Mouse (Mus musculus) 3134 (cell line): ENCODE data around the gene Grip1.

Experiments used
- DNase-seq: peaks from one replicate; pipeline ENCODE4 v3.0.0-alpha.2; 2011; ENCODE audit warnings: low spot score; ENCODE audit not compliant: insufficient read length; ENCODE audit errors: extremely low read depth

The Grip1 gene

GRCm38 (mm10) chr10:119906869-119907268 is 453.2 kb downstream of the Grip1 start:
- no peak for DNase-seq

- no peak for DNase-seq
These were observed 464.4 kb downstream of the Grip1 start for GRCm38 (mm10) chr10:119917995-119918394.

- DNase-seq = no peak
These were observed 474.3 kb downstream of the Grip1 start for GRCm38 (mm10) chr10:119927963-119928362.

- no peak for DNase-seq
These were observed 475.3 kb downstream of the Grip1 start for GRCm38 (mm10) chr10:119928921-119929320.

- no peak for DNase-seq
These were observed 479.2 kb downstream of the Grip1 start for GRCm38 (mm10) chr10:119932794-119933193.

GRCm38 (mm10) chr10:119933362-119933761 is 479.7 kb downstream of the Grip1 start:
- DNase-seq = no peak

GRCm38 (mm10) chr10:119935231-119935630 is 481.6 kb downstream of the Grip1 start:
- no peak for DNase-seq

DNA sequence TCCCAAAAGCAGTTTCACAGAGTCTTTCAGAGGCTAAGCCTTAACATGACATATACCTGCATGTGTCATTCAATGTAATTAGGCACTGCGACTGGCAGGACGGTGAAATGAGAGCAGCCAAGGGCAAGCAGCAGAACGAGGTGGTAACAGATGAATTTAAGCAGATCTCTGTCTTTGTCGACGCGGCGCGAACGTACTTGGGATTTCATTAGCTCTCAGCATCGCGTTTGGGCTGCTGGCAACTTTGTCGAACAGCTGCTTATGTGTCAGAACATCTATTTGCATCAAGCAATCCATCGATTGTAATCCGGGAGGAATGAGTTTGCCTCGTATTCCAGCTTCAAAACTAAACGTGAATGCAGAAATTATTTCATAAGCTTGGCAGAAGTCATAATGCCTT is 483.9 kb downstream of the Grip1 start:
- DNase-seq = no peak

DNA sequence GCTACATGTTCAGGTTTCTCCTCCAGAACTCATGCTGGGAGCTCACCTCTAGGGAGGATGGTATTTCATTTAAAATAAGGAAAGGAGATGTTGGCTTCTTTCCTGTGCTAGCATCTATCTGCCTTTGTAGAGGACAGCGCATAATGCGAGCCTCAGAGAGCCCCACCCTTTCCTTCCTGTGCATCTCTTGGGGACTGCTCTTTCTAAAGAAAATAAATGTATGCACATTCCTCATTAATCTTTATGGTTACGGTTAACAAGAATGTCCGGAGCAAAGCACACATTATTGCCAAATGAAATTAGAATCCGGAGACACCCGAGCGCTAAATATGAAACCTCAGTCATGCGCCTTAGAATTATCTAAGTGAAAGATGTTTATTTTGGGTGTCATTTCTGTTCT is 490.3 kb downstream of the Grip1 start:
- DNase-seq = no peak

DNA sequence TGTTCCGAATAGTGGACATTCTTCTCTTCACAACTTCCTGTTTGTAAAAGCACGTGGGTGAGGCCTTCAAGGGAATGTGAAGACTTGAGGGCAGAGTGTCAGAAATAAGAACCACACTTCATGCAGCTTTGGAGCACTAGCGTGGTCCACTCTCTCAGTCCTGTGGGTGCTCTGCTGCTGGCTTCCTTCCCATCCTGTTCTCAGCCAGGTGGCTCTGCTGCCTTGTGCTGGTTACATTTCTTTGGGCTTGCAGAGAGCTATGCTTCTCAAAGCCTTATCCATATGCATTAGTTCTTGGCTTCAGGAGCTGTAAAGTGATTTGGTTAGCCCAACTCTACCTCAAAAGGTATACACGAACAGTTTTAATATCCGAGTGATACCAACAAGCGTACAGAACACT is 497.8 kb downstream of the Grip1 start:
- no peak for DNase-seq

- no peak for DNase-seq
These were observed 503.8 kb downstream of the Grip1 start for GRCm38 (mm10) chr10:119957260-119957955.

DNA sequence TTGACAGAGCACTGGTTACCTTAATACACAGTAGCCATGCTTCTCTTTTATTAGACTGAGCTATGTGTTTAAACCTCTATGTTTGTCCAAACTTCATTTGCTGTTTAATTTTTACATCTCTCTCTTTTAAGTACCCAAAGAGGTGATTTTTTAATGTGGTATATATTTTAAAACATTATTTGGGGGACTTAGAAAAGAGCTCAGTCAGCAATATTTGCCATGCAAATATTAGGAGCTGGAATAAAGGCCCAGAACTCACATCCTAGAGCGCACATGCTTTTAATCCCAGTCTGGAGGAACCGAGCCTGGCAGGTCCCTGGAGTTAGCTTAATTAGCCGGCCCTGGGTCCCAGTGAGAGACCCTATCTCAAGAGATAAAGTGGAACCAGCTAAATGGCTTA is 507.3 kb downstream of the Grip1 start:
- no peak for DNase-seq

DNA sequence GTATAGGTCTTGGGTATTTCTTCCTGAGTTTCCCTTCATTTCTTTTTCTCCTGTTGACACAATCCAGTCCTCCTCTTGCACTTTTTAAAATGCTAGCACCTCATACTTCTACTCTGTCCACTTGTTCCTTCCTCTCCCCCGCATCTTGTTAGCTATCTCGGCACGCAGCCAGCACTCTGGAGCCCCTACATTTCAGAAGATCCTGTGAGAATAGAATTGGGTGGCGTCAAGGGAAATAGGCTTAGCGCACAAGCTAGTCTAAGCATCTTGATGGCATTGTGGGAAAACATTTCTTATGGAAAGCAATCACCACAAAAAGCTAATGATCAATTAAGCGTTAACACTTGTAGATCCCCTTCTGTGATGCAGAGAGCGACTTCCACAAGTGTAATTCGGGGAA is 512.7 kb downstream of the Grip1 start:
- no peak for DNase-seq

DNA sequence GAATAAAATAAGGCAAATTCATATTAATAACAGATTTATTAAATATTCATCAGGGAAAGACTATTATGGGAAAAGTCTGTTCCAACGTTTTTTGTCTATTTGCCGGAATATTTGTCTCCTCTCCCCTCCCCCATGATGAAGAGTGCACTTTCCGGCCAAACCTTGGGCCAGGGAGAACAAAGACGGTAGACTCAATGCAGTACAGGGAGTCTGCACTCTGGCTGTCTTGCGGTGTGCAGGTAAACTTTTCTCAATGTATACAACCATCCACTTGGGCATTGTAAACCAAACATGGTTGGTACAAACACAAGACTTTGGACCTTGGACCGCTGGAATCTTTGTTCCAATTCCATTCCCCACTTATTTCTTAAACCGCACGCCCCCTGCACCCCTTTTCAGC is 525.8 kb downstream of the Grip1 start:
- DNase-seq = no peak

DNA sequence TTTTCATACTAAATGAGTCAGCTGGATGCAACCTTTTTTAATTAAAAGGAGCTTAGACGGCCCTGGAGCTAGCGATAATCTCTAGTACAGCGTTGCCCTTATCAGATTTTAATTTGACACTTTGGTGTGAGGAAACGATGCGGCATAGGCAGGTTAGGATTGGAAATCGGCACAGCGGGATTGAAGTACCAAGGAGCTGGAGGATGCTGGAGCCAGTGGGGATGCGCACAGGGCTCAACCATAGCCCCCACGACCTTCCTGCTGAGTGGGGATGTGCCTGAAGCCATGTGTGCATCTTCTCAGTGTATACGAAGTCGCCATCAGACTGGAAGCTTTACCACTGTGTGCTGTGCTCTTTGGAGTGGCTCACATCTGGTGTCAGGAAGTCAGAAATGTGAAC is 526.4 kb downstream of the Grip1 start:
- DNase-seq = no peak

DNA sequence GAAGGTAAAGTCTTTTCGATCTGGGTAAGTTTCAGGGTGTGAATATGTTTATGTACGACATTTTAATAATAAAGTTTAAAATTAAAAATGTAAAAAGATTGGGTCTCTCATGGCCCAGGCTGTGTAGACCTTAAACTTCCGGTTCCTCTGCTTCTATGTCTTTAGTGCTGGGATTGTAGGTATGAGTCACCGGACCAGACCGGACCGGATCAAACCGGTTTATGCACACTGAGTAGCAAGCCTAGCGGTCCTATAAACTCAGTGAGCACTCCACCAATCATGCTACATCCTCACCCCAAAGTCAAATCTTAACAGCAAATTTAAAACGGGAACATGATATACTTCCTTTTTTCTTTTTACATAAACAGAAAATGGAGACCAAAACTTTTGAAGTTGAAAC is 530.7 kb downstream of the Grip1 start:
- DNase-seq = no peak

DNA sequence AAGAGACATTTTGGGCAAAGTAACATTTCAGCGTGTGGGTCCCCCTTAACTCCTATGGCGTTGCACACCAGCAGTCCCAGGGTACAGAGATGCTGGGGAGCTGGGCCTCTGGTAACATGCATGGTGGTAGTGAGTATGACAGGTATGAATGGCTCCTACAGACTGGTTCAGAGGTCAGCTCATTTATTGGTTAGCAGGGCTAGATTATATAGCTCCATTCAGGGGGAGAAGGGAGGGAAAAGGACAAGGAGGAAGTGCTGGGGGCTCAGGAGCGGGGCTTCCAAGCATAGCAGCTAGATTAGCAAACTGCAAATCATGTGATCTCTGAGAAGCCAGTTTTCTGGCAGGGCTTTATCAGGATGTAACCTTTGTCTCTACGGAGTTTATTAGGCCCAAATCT is 544.8 kb downstream of the Grip1 start:
- no peak for DNase-seq

DNA sequence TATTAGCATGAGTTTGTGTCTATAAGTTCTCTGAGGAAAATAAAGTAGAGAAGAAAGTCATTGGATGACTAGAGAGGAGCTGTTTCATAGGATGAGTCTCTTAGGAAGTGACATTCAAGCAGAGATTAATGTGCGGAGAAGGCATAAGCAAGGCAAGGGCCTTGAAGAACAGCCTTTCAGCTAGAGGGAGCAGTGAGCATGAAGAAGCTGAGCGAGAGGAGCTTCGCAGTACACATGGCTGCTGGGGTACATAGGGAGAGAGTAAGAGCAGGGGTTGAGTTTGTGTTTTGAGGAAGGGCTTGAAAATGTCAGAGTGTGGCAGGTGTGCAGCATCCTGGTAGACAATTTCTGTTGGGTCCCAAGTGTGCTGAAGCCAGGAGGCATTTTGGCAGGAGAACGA is 548.5 kb downstream of the Grip1 start:
- no peak for DNase-seq

- DNase-seq = no peak
These were observed 550.5 kb downstream of the Grip1 start for GRCm38 (mm10) chr10:120004096-120004495.

GRCm38 (mm10) chr10:120005581-120005980 is 552.0 kb downstream of the Grip1 start:
- no peak for DNase-seq

DNA sequence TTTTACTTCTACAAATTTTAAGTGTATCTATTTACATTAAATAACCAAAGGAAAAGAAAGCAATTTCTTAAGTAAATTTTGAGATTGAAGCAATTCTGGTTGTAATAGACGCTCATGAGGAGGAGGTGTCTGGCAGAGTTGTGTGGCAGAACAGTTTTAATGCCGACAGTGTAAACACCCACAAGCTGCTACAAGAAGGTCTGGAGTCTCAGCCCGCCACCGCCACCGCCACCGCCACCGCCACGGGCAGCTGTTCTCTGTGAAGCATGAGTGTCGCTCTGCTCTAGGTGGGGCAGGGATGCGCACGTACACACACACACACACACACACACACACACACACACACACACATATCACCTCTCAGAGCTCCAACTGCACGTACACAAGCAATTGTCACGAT is 558.7 kb downstream of the Grip1 start:
- DNase-seq = no peak

- DNase-seq = no peak
These were observed 561.5 kb downstream of the Grip1 start for GRCm38 (mm10) chr10:120015117-120015516.

GRCm38 (mm10) chr10:120026437-120026836 is 572.8 kb downstream of the Grip1 start:
- DNase-seq = no peak
